Mouse (Mus musculus) ovary, adult 18-20 months (tissue): Measurements from ENCODE around the gene Ipmk.
"Not testable (repeated sequence)": the region's sequence is repeated elsewhere in the genome, so short reads cannot be mapped to it uniquely, and the experiment has no call there.

Experiments
- DNase-seq: peaks from one replicate; pipeline ENCODE4 v3.0.0; 2022; ENCODE audit warnings: low spot score, mixed read lengths

Gene Ipmk

DNA sequence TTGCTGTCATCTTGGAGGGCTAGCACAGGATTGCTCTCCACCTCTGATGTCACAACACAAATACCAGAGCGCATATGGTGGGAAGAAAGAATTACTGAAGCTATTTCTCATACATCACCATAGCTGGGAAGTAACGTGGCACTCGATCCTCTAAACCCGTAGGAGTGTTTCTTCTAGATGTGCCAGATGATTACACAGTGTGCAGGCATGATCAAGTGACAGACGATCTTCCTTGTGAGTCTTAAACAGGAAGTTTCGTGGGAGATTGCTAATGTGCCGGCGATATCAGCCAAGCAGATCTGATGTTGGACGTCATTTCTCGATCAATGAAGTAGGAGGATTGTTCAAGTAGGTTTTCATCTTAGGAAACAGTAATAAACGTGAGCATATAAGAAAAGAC lies 26.1 kb downstream of the Ipmk start:
- DNase-seq: no peak

DNA sequence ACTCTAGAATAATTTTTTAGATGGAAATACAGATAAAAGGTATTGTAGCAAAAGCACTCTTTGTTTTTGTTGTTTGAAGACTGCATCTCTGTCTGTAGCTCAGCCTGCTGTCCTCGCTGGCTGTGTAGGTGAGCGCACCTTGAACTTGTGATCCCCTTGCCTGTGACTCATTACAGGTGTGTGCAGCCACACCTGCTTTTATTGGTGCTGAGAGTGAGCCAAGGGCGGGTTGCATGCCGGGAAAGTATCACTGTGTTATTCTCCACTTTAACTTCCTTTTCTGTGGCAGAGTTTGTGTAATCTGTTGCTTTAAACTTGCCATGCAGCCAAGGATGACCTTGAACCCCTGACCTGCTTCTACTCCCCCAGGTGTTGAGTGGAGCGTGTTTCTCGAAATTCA lies 28.5 kb downstream of the Ipmk start:
- DNase-seq: no peak

DNA sequence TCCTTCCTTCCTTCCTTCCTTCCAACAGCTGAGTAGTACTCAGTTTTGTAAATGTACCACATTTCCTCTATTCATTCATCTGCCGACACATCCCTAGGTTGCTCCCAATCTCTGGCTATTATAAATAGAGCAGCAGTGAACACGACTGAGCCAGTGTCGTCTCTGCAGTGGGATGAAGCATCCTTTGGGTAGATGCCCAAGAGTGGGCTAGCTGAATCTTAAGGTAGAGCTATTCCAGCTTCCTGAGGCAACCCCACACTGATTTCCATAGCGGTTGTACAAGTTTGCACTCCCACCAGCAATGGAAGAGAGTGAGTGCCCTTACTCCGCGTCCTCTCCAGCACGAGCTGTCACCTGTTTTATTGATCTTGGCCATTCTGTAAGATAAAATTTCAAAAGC lies 32.8 kb downstream of the Ipmk start:
- DNase-seq: no peak

DNA sequence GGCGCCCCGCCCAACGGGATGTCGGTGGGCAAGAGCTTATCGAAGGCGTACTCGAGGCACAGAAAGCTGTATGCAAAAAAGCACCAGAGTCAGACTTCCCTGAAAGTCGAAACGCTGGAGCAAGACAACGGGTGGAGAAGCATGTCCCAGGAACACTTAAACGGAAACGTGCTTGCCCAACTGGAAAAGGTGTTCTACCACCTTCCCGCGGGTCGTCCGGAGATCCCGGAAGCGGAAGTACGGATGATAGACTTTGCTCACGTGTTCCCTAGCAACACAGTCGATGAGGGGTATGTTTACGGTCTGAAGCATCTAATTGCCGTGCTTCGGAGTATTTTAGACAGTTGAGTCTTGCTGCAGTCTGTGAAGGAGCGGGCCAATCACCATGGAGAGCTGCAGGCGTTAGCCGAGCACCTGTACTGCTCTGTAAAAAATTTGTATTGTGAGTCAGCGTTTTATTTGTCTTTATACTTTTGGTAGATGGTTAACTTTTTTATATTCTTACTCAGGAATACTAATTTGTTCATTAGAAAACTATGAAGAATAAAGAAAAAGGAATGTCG lies 34.0 kb downstream of the Ipmk start:
- no peak for DNase-seq

DNA sequence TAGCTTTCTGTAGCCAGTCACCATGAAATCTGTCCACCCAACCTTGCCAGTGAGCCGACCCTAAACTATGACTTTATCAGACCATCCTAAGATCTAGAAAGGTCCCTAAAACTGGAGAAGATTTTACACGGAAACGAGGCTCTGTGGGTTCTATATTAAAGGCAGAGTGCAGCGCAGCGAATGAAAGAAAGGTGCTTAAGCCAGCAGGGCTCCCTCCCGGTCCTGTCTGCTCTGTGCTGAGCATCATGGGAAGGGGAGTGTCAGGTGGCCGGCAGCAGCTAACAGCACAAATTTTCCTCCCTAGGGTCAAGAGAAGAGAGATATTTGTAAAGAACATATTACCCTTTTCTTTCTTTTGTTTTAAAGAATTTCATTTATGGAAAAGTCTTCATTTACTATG lies 34.5 kb downstream of the Ipmk start:
- no peak for DNase-seq

DNA sequence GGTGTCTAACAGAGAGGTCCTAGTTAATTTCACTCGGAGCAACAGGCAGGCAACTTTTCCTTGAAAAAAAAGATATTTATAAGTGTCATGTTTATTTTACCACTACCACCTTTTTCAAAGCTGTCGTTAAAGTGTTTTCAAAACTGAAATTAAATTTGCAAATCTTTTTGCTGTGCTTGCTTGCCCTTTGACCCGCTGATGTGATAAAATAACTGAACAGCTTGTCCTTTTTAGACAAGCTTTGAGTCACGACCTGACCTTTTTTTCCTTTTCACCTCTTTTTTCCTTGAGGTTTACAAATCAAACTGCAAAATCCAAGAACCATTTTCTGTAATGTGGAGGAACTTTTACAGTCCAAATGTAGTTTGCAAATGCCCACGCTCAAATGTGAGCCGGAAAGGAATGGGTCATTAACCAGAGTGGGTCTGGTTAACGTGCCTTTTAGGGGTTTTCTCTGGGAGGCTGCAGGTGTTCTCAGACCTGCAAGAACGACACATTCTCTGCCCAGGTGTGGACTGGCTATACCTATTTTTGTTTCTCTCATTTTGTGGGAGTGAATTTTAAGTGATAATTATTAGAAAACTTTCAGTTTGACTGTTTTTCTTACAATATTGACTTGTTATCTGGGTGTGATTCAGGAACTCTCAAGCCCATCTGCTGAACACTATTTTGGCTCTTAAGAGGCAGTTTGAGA lies 35.4 kb downstream of the Ipmk start:
- no peak for DNase-seq

DNA sequence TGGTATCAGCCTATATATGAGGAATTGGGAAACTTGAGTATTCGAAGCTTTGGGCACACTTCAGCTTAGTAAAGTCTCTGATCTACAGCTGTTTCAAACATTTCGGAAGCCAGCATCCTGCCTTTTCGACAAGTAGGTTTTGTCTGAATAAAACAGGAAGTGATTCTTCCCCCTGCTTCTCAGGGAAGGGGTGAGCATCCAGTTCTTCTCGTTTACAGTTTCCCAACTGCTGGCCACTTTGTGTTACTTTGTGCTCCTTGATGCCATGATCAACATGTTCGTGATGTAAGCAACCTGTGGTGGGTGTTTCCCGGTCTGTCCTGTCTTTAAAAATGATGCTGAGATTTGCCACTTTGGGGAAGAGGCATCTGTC lies 36.0 kb downstream of the Ipmk start:
- not testable (repeated sequence) for DNase-seq

DNA sequence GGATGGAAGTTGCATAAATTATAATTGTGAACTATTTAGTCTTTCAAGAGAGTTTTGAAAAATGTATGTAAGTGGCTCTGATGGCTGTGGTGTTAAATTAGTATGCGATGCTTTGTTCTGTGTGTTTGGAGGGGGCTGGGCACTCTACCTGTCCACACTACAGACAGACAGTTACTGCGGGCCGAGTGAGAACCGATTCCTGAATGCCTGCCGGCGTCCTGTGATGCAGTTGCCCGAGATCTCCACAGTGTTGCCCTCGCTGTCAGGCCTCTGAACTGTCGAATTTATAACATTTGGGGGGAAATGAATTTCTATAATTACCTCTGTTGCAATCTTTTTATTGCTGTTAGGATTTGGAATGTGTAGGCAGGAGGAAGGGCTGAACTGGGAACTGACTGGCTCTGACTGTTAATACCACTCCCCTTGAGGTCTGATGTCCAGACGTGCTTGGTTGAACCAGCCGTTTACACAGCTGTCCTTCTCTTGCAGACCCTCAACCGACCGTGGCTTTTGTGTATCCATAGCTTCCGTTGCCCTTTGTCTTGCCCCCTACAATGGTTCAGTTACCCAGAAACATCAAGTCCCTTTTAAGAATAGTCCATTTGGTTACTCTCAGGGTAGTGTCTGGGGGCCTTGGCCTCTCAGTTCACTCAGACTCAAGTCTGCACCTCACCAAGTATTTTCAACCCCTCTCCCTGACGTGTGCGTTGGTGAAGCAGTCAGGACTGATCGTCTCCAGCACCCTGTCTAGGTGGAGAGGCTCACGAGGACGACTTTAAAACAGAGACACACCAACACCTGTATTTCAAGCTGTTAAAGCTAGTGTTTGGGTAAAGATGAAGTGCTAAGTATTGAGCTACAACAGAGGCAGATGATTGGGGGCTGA lies 36.8 kb downstream of the Ipmk start:
- no peak for DNase-seq

DNA sequence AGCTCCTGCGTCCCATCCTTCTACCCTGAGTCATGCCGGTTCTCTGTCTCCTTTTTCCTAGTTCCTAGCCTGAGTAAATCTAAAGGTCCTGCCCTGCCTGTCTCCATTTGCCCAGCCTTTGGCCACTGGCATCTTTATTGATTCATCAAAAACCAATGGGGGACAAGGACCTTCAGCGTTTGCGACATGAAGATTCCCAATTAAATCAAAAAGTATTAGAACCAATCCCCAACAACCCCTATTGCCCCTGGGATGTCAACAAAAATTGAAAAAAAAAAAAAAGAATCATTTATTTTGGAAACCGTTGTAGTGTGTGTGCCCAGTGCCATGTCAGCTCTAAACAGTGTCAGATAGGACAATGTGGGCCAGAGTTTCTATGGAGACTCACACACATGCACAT lies 41.7 kb downstream of the Ipmk start:
- DNase-seq: no peak

DNA sequence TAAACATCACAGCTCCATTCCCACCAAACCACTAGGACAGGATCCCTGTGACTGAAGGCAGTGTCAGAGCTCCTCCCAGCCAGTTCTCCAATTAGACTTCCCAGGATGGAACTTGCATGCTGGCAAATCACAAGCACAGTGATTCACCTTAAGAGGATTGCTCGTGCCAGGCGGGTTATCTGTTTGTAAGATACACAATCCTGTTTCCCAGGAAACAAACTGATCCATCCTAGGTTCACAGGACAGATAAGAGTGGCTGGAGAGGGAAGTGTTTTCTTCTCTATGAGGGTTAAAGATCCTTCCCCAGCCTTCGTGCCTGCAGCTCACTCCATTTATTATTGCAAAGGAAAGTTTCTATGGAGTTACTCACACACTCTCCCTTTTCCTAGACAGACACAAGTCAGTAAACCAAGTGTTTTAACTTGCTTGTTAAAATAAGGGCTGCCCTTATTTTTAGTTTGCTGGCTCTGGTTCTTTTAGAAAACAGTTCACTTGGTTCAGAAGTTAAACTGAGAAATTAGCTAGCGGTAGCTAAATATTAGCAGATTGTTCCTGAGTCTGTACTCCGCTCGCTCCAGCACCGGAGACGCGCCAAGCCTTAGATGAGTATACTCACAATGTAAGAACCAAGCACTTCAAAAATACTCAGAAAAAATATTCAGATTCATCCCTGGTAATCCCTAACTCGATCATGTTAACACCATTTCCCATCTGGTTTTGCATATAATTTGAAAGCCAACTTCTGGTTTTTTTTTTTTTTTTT lies 51.0 kb downstream of the Ipmk start:
- DNase-seq: no peak

DNA sequence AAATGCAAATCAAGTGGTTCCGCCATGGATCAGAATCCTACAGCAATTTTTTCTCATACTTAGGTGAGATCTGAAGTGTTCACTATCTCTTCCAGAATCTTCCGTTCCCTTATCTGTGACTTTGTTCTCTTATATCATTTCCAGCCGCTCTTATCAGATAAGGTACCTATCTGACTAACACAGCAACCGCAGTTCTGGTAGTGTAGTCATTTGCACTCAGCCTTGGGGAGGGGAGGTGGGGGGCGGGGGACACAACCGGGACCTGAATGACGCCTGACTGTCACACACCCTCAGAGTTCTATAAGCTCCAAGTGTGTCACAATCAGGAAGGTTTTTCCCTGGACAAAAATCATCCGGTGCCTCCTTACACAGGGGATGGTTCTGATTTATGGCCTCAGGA lies 51.8 kb downstream of the Ipmk start:
- no peak for DNase-seq

DNA sequence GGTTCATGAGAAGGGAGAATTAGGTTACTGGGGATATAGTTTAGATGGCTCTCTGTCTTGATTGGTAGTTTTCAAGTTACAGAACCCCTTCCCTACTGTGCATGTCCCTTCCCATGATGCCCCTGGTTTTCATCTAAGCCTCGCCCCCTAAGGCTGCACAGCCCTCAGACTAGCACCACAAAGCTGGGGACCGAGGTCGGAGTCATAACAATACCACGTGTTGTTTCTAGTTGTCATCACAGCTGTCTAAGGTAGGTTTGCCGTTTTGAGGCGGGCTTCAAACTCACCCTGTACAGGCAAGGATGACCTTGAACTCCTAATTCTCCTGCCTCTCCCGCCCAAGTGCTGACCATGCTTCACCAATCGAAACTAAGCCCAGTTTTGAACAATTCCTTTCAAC lies 52.4 kb downstream of the Ipmk start:
- no peak for DNase-seq

DNA sequence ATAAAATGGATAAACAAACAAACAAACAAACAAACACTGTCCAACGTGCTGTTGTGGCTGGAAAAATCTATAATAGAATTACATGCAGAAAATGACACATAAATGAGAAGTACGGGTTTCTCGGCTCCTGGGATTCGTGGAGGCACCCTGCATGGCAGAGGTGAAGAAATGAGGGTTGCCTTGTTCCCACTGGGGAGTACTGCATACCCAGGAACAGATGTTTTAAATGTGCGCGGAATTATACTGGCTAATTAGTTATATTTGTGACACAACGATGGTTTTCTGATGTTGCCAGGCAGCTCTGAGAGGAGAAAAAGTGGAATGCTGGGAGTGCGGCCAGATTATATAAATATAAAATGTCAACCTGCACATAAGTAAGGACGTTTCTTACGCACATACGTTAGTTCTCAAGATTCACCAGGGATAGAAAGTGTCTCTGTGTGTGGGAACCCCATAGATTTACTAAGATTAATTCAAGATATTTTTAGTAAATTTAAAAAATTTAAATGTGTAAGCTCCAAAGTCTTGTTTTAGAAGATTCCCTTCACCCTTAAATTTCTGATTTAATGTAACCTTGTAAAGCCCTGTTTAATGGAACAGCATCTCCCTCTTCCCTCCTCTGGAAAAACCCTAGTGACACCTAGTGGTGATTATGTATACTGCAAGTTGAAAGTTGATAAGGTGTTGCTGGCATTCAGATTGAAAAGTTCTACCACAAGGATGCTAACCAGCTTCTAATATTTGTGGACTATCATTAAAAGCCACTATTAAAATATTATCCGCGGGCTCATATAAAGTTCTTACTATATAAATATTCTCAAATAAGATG lies 53.5 kb downstream of the Ipmk start:
- DNase-seq: no peak

DNA sequence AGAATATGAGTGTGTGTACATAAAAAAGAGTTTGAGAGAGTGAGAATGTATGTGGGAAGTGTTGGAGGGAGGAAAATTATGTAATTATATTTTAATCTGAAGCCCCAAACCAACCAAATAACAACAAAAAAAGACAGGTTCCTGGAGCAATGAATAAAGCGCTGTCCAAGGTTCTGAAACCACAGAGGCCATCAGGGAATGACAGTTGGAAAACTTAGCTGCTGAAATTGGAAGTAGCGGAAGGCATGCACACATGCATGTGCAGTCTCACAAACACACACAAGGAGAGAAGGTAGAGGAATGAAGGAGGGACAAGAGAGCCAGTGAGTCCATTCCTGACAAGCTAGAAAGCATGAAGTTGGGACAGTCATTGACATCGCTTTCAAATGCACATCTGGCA lies 56.1 kb downstream of the Ipmk start:
- no peak for DNase-seq

DNA sequence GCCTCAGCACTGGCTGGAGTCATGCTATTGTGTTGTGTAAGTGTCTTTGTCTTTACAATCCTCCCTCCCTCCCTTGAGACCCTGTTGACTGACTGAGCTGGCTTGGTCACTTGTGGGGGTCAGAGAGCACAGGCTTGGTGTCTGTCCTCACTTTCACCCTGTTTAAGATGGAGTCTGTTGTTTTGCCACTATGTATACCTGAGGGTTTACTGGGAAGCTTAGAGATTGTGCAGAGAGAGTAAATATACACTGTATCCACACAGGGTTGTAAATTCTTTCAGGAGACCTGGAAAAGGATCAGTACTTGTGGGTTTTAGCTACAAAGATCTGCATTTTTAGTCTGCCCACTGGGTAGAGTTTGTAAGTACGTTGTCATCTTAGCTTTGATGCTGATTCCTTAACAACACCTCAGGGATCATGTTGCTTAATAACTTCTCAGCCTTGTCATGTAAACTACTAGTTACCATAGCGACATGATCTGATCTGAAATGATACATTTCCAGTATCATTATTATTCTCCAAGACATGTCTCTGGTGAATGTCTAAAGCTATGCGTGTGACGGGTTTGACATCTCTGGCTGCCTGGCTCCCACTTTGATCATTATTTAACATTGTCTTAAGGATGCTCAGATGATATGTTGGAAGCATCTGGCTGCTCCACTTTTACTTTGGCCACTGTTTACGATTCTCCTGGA lies 58.1 kb downstream of the Ipmk start:
- no peak for DNase-seq

DNA sequence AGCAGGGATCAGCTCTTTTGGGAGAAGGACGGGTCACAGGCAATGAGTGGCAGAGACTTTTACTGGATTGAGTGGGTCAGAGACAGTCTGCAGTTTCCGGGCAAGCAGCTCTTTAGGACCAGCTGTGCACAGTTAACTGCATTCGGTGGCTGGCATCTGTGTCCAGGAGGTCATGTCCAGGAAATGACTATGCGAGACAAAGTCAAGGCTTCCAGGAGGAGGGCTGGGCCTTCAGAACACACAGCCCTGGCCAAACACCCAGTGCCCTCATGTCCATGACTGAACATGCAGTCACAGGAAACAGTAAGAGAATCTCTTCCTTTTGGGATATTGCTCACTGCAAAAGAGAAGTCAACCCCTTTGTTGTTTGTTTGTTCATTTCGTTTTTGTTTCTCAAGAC lies 62.4 kb downstream of the Ipmk start:
- no peak for DNase-seq

DNA sequence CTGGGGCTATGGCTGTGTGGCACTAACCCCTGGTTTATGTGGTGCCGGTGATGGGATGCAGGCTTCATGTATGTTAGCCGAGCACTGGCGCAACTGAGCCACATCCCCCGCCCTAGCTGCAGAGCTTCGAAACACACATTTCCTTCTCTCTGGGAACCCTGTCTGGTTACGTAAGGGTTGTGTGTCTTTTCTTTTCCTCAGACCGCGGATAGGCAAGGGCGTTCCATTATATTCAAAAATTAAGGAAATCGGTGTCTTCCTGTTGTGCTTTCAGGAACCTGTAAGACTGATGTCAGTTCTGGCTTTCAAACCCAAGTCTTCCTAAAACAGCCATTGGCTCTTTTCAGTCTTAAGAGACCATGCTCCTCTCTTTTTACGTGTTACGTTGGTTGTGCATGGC lies 65.8 kb downstream of the Ipmk start:
- DNase-seq: no peak

DNA sequence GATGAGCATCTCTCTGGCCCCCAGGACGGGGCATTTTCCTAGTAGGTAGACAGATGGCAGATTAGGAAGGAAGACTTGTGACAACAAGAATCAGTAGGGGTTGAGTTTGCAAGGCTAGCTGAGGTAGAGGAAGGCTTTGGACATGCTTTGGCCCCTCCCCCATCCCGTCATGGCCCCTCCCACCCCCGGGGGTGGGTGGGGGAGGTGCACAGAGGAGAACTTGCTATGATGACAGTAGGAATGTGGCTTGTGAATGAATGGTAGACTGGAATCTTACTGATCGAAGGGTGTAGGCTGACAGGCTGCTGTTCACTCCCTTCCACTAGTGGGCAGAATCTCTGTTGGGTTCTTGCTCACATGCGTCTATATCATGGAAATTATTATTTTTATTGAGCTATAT lies 74.0 kb downstream of the Ipmk start:
- DNase-seq: no peak

DNA sequence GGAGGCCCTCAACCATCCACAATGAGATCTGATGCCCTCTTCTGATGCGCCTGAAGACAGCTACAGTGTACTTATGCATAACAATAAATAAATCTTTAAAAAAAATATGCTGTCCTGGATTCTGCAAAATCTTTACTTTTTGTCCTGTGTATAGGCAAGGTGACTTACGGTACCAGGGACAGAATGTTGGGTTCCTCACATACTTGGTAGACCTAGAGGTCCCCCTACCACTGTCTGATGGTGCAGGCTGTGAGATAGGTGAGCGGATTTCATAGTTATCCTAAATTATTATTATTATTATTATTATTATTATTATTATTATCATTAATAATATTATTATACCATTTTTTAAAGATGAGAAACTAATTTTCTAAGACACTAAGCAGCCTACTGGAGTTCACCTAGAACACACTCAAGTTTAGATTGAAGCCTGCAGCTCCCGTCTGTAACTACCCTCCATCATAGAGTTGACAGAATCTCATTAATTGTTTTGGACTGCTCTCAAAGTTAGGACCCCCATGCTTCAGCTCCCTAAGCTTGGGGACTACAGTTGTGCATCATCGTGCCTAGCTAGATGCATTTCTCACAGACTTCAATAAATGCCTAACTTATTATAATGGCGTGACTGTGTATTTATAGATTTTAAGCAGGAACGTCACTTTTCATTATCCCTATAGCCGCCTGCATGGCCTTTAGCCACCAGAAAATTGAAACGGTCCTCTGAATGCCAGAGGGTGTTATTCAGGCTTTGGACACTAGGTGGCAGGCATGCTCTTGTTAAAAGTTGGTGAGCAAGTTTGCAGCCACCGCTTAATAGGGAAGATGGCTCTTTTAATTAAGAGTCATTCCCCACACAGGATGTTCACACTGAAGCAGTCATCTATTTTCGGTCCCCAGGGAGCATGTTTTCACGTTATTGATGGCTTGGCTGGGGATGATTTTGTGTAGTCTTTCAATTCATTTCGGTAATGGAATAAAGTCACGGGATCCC lies 74.8 kb downstream of the Ipmk start:
- DNase-seq: no peak

DNA sequence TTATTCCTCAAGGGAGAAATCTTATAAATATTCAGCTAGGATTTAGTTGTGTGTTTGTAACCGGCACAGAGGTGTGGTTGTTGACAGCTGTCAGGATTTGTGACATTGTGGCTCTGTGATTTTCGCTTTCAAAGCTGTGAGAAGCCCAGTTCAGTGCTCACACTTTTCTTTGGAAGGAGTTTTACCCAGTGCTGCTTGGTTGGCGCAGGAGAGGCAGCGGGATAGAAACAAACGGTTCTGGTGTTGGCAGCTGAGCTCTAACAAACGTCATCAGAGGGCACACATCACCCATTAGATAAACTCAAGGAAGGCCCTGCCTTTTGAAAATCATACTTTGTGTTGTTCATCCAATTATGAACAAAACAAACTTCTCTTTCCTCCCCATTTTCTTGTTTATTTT lies 79.2 kb downstream of the Ipmk start:
- DNase-seq: no peak
